Mouse (Mus musculus) CH12.LX (cell line): Measurements from ENCODE around the gene Tex37.

Experiments used
- CTCF ChIP-seq, 2 experiments: IDR thresholded peaks in 1 of 2; conservative IDR thresholded peaks in 1 of 2; 2 replicates each; pipeline ENCODE4 v1.5.1; 2011 to 2012; ENCODE audit warnings: low read depth in 2 of 2, low read length in 2 of 2, improper control_type of control experiment in 1 of 2, inconsistent platforms in 1 of 2, mild to moderate bottlenecking in 1 of 2, moderate library complexity in 1 of 2
- EP300 ChIP-seq: IDR thresholded peaks from 2 replicates; pipeline ENCODE4 v1.6.1; 2011; ENCODE audit warnings: low read length, improper control_type of control experiment
- IRF4 ChIP-seq: IDR thresholded peaks from 2 replicates; pipeline ENCODE4 v1.6.1; 2014; ENCODE audit warnings: low read depth, mild to moderate bottlenecking, inconsistent platforms, low read length, improper control_type of control experiment
- MEF2A ChIP-seq: IDR thresholded peaks from 2 replicates; pipeline ENCODE4 v1.6.1; 2014; ENCODE audit warnings: low read depth, mild to moderate bottlenecking, inconsistent platforms, low read length, improper control_type of control experiment, borderline replicate concordance
- MYC ChIP-seq: IDR thresholded peaks from 2 replicates; pipeline ENCODE4 v1.6.1; 2011; ENCODE audit warnings: low read depth, mild to moderate bottlenecking, improper control_type of control experiment, low read length
- NRF1 ChIP-seq: IDR thresholded peaks from 2 replicates; pipeline ENCODE4 v1.6.1; 2014; ENCODE audit warnings: low read depth, mild to moderate bottlenecking, inconsistent platforms, low read length, improper control_type of control experiment, moderate library complexity
- TCF12 ChIP-seq: IDR thresholded peaks from 2 replicates; pipeline ENCODE4 v1.6.1; 2014; ENCODE audit warnings: low read depth, mild to moderate bottlenecking, inconsistent platforms, low read length, improper control_type of control experiment
- ZMIZ1 ChIP-seq: IDR thresholded peaks from 2 replicates; pipeline ENCODE4 v1.6.1; 2012; ENCODE audit warnings: low read depth, mild to moderate bottlenecking, inconsistent platforms, low read length, improper control_type of control experiment

DNA sequence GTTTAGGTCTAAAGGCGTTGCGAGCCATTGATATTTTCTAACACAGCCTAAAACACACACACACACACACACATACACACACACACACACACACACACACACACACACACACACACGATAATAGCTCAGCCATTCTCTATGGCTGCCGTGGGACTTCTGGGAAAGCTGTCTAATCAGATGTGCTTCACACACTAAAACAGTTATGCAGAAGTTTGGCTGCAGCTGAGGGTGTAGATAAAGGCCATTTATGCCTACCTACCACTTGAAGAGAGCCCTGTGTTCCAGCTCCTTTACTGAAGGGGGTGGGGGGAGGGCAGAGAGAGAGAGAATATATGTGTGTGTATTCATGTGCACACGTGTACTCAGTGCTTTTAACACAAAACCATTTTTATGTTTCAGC, 15.0 kb downstream of the Tex37 start:
- TF ChIP-seq NRF1 (no peak), ZMIZ1 (no peak), MYC (no peak), CTCF (conservative IDR thresholded peaks at IDR 0.05 in 1 of 2, IDR thresholded peaks at IDR 0.05 in 1 of 2; ENCODE audit: low read depth in 2 of 2, low read length in 2 of 2) (no peak), IRF4 (no peak), TCF12 (no peak), MEF2A (no peak), EP300 (no peak)
